Mouse (Mus musculus) adrenal gland (tissue): ENCODE data around the gene Atp6v1g2.

Source experiments
- intact Hi-C: fragments of 180-260 bp; cut with DNase I; formaldehyde crosslinking; loops from one replicate; pipeline ENCODE4 v1.15.1; 2025

The Atp6v1g2 gene

GRCm38 (mm10) chr17:35201787-35202186 is 31.7 kb upstream of the Atp6v1g2 start, which contains the start of gene Tnf:
Tnf (minus strand) TSS chr17:35202007.
- intact Hi-C loops, result no loop called here

- intact Hi-C loops, result no loop called here
Observed at GRCm38 (mm10) chr17:35202442-35202841, 31.0 kb upstream of the Atp6v1g2 start.

GRCm38 (mm10) chr17:35204494-35205379 is 28.7 kb upstream of the Atp6v1g2 start, which contains the start of gene Lta:
Lta (minus strand) TSS chr17:35205351.
- intact Hi-C loops, result no loop called here

GRCm38 (mm10) chr17:35205380-35205769 is 28.1 kb upstream of the Atp6v1g2 start:
- intact Hi-C loops, result no loop called here

GRCm38 (mm10) chr17:35209785-35210535 is 23.5 kb upstream of the Atp6v1g2 start:
- intact Hi-C loops, result no loop called here

- intact Hi-C loops, result no loop called here
Observed at GRCm38 (mm10) chr17:35210593-35210992, 22.9 kb upstream of the Atp6v1g2 start.

- intact Hi-C loops, result no loop called here
Observed at GRCm38 (mm10) chr17:35213071-35213470, 20.4 kb upstream of the Atp6v1g2 start.

GRCm38 (mm10) chr17:35218516-35219193 is 14.8 kb upstream of the Atp6v1g2 start:
- intact Hi-C loops, result no loop called here

GRCm38 (mm10) chr17:35219601-35220041 is 13.8 kb upstream of the Atp6v1g2 start:
- intact Hi-C loops, result no loop called here

GRCm38 (mm10) chr17:35220156-35220952 is 13.1 kb upstream of the Atp6v1g2 start, which contains the start of gene Gm16181:
Gm16181 (plus strand) TSS chr17:35220834.
- intact Hi-C loops, result no loop called here

GRCm38 (mm10) chr17:35222299-35222698 is 11.2 kb upstream of the Atp6v1g2 start:
- intact Hi-C loops, result no loop called here

GRCm38 (mm10) chr17:35224641-35225040 is 8.8 kb upstream of the Atp6v1g2 start:
- intact Hi-C loops, result no loop called here

GRCm38 (mm10) chr17:35225456-35225855 is 8.0 kb upstream of the Atp6v1g2 start:
- intact Hi-C loops, result no loop called here

- intact Hi-C loops, result no loop called here
Observed at GRCm38 (mm10) chr17:35226561-35227046, 6.9 kb upstream of the Atp6v1g2 start.

GRCm38 (mm10) chr17:35231022-35231421 is 2.4 kb upstream of the Atp6v1g2 start:
- intact Hi-C loops, result loop anchor here (5.0 to 10.0 kb wide), 2 partner anchors 34 to 206 kb away; partner anchors contain the start of gene Sapcd1

- intact Hi-C loops, result loop anchor here (1.0 to 10.0 kb wide), 3 partner anchors 35 to 207 kb away; partner anchors contain the start of gene Sapcd1
Observed at GRCm38 (mm10) chr17:35232043-35232442, 1.4 kb upstream of the Atp6v1g2 start.

- intact Hi-C loops, result loop anchor here (1.0 to 10.0 kb wide), 3 partner anchors 35 to 208 kb away; partner anchors contain the start of gene Sapcd1
Observed at GRCm38 (mm10) chr17:35232659-35233058, 801 bp upstream of the Atp6v1g2 start.

GRCm38 (mm10) chr17:35234090-35234489 is 630 bp downstream of the Atp6v1g2 start:
- intact Hi-C loops, result loop anchor here (5.0 to 10.0 kb wide), 2 partner anchors 37 to 209 kb away; partner anchors contain the start of gene Sapcd1

- intact Hi-C loops, result loop anchor here (5.0 to 10.0 kb wide), 2 partner anchors 38 to 210 kb away; partner anchors contain the start of gene Sapcd1
Observed at GRCm38 (mm10) chr17:35234903-35235302, 1.4 kb downstream of the Atp6v1g2 start.
